ENCODE assay signal across 14 mouse cellular contexts in the genomic region with DNA sequence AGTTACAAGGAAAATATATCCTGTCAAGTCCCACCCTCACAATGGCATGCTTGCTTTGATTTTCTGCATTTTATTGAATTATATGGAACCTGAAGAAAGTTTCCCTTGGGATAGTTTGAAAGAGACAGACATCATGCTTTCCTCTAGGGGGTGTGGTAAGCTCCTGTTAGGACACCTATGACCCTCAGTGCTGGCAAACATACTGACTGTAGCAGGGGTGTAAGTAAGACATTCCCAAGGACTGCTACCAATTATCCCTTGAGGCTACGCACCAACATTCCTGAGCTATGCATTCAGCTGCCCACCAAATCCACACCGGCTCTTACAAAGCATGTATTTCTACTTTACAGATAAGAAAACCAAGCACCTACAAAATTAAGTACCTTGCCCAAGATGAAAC. TPM values are rescaled to one million over a fixed set of nuclear protein-coding genes. Genes with fewer than 3 reads are reported as not detected.
DNase-seq lines count a peak whose midpoint lies in the region; ATAC-seq and TF ChIP-seq lines count a peak whose summit lies in the region.
"Had no signal": no experiment of that assay in that cellular context is flagged by ENCODE, and none has a peak within 500 bp of the region (broad histone marks: within the 10 kb centered on the region; RNA-seq: fewer than 3 reads in every experiment).

No protein-coding gene starts in this region.

- peaks cover 8% of the 10 kb centered on the region for H3K36me3 ChIP-seq in kidney, adult 2 months (ENCODE audit: control insufficient read depth, insufficient read depth, low read length)
- peaks cover 64% of the 10 kb centered on the region for H3K36me3 ChIP-seq in kidney, embryonic 15.5 days
- peaks cover 47% of the 10 kb centered on the region; the same call in 1 of the 2 replicates for H3K36me3 ChIP-seq in lung, postnatal 0 days (ENCODE audit: insufficient read depth, low read length)
- peaks cover 39% of the 10 kb centered on the region for H3K36me3 ChIP-seq in stomach, postnatal 0 days (ENCODE audit: control insufficient read depth, insufficient read depth, low read length)

- no peaks in the 10 kb centered on the region for H3K27me3 ChIP-seq in kidney, adult 2 months (replicated peaks; ENCODE audit: control insufficient read depth, insufficient read depth, low read length)
- no peaks in the 10 kb centered on the region for H3K27me3 ChIP-seq in kidney, embryonic 15.5 days
- no peaks in the 10 kb centered on the region for H3K27me3 ChIP-seq in lung, postnatal 0 days (replicated peaks; ENCODE audit: insufficient read depth, low read length)
- no peaks in the 10 kb centered on the region for H3K27me3 ChIP-seq in stomach, postnatal 0 days (ENCODE audit: control insufficient read depth, insufficient read depth, low read length)
- H3K27me3 ChIP-seq: Patski had no signal

- no peaks in the 10 kb centered on the region for H3K9me3 ChIP-seq in kidney, embryonic 15.5 days (replicated peaks)
- no peaks in the 10 kb centered on the region for H3K9me3 ChIP-seq in lung, postnatal 0 days (ENCODE audit: low read length)
- H3K9me3 ChIP-seq in stomach, postnatal 0 days (ENCODE audit: control insufficient read depth, low read length), result no peaks in the 10 kb centered on the region
- H3K9me3 ChIP-seq: liver, embryonic 15.5 days had no signal

- WGBS in kidney, adult 2 months, result 62% methylated on average over 2 of the region's 2 CpGs
- WGBS in kidney, embryonic 15.5 days, result 72% methylated on average over 2 of the region's 2 CpGs
- 47% methylated on average over 2 of the region's 2 CpGs for WGBS in lung, postnatal 0 days
- 90% methylated on average over 2 of the region's 2 CpGs for WGBS in lung, adult 2 months
- 60% methylated on average over 2 of the region's 2 CpGs for WGBS in stomach, postnatal 0 days

- peaks cover 24% of the 10 kb centered on the region for H3K4me1 ChIP-seq in kidney, adult 2 months (ENCODE audit: control insufficient read depth, insufficient read depth, low read length)
- peaks cover 39% of the 10 kb centered on the region for H3K4me1 ChIP-seq in kidney, embryonic 15.5 days
- peaks cover 19% of the 10 kb centered on the region for H3K4me1 ChIP-seq in lung, postnatal 0 days (ENCODE audit: insufficient read depth, low read depth, low read length)
- peaks cover 19% of the 10 kb centered on the region for H3K4me1 ChIP-seq in lung, adult 2 months (ENCODE audit: control insufficient read depth, insufficient read depth, low read length)
- peaks cover 22% of the 10 kb centered on the region for H3K4me1 ChIP-seq in stomach, postnatal 0 days (replicated peaks; ENCODE audit: control insufficient read depth, insufficient read depth)

- no peak for TF ChIP-seq POLR2A in kidney, adult 2 months (IDR thresholded peaks at IDR 0.05; ENCODE audit: low read depth, low read length)
- no peak for TF ChIP-seq POLR2A in lung, adult 2 months (IDR thresholded peaks at IDR 0.05; ENCODE audit: borderline replicate concordance, extremely low read depth, low read depth, low read length)

- peak; percentile 44 for DNase-seq in kidney, adult 2 months
- DNase-seq in lung, postnatal 0 days (ENCODE audit: low spot score), result peak; percentile 42
- no peak for DNase-seq in lung, adult 2 months
- peak; percentile 40 for DNase-seq in embryo, embryonic 10.5 days (ENCODE audit: low spot score)
- no peak for DNase-seq in stomach, postnatal 0 days (ENCODE audit: low spot score)
- no peak for DNase-seq in urinary bladder, adult 18-20 months (ENCODE audit: low spot score in 2 of 2)
- DNase-seq: cerebellum, postnatal 25 days; gastrocnemius, postnatal 36 days; heart, postnatal 36 days; midbrain, embryonic 14.5 days had no signal

- H3K9ac ChIP-seq in kidney, embryonic 15.5 days, result no peak overlapping the region
- no peak overlapping the region for H3K9ac ChIP-seq in lung, postnatal 0 days (replicated peaks; ENCODE audit: low read depth)
- H3K9ac ChIP-seq in stomach, postnatal 0 days (ENCODE audit: low read length), result no peak overlapping the region
- H3K9ac ChIP-seq: liver, embryonic 15.5 days had no signal

- H3K27ac ChIP-seq in kidney, adult 2 months (ENCODE audit: insufficient read depth, low read depth, low read length), result no peak overlapping the region
- H3K27ac ChIP-seq in kidney, embryonic 15.5 days, result no peak overlapping the region
- H3K27ac ChIP-seq in lung, postnatal 0 days (ENCODE audit: low read length), result no peak overlapping the region
- H3K27ac ChIP-seq in stomach, postnatal 0 days (replicated peaks), result no peak overlapping the region
- H3K27ac ChIP-seq: liver, embryonic 15.5 days had no signal

- no peak for ATAC-seq in kidney, embryonic 15.5 days (replicated peaks; ENCODE audit: low FRiP score)
- no peak for ATAC-seq in lung, postnatal 0 days
- ATAC-seq in stomach, postnatal 0 days (ENCODE audit: low FRiP score, low TSS enrichment), result no peak
- ATAC-seq: Patski had no signal

- H3K4me3 ChIP-seq in kidney, adult 2 months (ENCODE audit: insufficient read depth, low read depth, low read length), result no peak overlapping the region
- no peak overlapping the region for H3K4me3 ChIP-seq in kidney, embryonic 15.5 days (replicated peaks)
- no peak overlapping the region for H3K4me3 ChIP-seq in lung, postnatal 0 days (ENCODE audit: low read depth, low read length)
- no peak overlapping the region for H3K4me3 ChIP-seq in lung, adult 2 months (replicated peaks; ENCODE audit: extremely low read depth, low read depth, low read length)
- H3K4me3 ChIP-seq in stomach, postnatal 0 days (ENCODE audit: low read depth, low read length), result no peak overlapping the region
- H3K4me3 ChIP-seq: liver, embryonic 15.5 days had no signal

- no peak for TF ChIP-seq EP300 in lung, postnatal 0 days (IDR thresholded peaks at IDR 0.05)
- no peak for TF ChIP-seq EP300 in stomach, postnatal 0 days (optimal IDR thresholded peaks at IDR 0.05)

- no peak overlapping the region for H3K4me2 ChIP-seq in kidney, embryonic 15.5 days
- H3K4me2 ChIP-seq in lung, postnatal 0 days (replicated peaks; ENCODE audit: low read depth, low read length), result no peak overlapping the region
- H3K4me2 ChIP-seq in stomach, postnatal 0 days (replicated peaks; ENCODE audit: low read depth), result no peak overlapping the region
- H3K4me2 ChIP-seq: heart, embryonic 11.5 days; liver, embryonic 15.5 days had no signal

- no peak for TF ChIP-seq CTCF in kidney, adult 2 months (conservative IDR thresholded peaks at IDR 0.05; ENCODE audit: insufficient read depth, insufficient read length, low read depth, low read length)
- TF ChIP-seq CTCF in lung, postnatal 0 days (IDR thresholded peaks at IDR 0.05), result peak; percentile 50
- TF ChIP-seq CTCF in lung, adult 2 months (IDR thresholded peaks at IDR 0.05; ENCODE audit: insufficient read depth, low read length), result no peak
- TF ChIP-seq CTCF in stomach, postnatal 0 days (IDR thresholded peaks at IDR 0.05; ENCODE audit: low read depth), result peak; percentile 53

RNA-seq across cellular contexts. Expression of gene Chd3, which starts 6.7 kb away (rescaled TPM):
- 168 and 175 TPM in 2 replicates for polyA plus RNA-seq in kidney, adult 2 months (2012; rRNA removed)
- polyA plus RNA-seq in kidney, embryonic 15.5 days (2015; fragmentation: Nextera tagmentation; extraction: Ambion mirVana), result 54.8 and 62.8 TPM in 2 replicates
- 29.9 and 38.4 TPM in 2 replicates for polyA plus RNA-seq in lung, postnatal 0 days (2015; fragmentation: Nextera tagmentation; extraction: Ambion mirVana)
- polyA plus RNA-seq in lung, adult 2 months (2012; rRNA removed), result 120 and 135 TPM in 2 replicates
- 18.4 and 18.9 TPM in 2 replicates for polyA plus RNA-seq in stomach, postnatal 0 days (2015; fragmentation: Nextera tagmentation; extraction: Ambion mirVana)

RNA-seq across cellular contexts. Expression of gene Rnf227, which starts 22.2 kb away (rescaled TPM):
- polyA plus RNA-seq in kidney, adult 2 months (2012; rRNA removed), result 1.5 and 2.1 TPM in 2 replicates
- 16.6 and 17.1 TPM in 2 replicates for polyA plus RNA-seq in kidney, embryonic 15.5 days (2015; fragmentation: Nextera tagmentation; extraction: Ambion mirVana)
- 5.7 and 6.6 TPM in 2 replicates for polyA plus RNA-seq in lung, postnatal 0 days (2015; fragmentation: Nextera tagmentation; extraction: Ambion mirVana)
- polyA plus RNA-seq in lung, adult 2 months (2012; rRNA removed), result 1.0 and 4.3 TPM in 2 replicates
- 46.2 and 49.4 TPM in 2 replicates for polyA plus RNA-seq in stomach, postnatal 0 days (2015; fragmentation: Nextera tagmentation; extraction: Ambion mirVana)

RNA-seq across cellular contexts. Expression of gene Naa38, which starts 32.8 kb away (rescaled TPM):
- 251 and 317 TPM in 2 replicates for polyA plus RNA-seq in kidney, adult 2 months (2012; rRNA removed)
- polyA plus RNA-seq in kidney, embryonic 15.5 days (2015; fragmentation: Nextera tagmentation; extraction: Ambion mirVana), result 153 and 155 TPM in 2 replicates
- 126 and 142 TPM in 2 replicates for polyA plus RNA-seq in lung, postnatal 0 days (2015; fragmentation: Nextera tagmentation; extraction: Ambion mirVana)
- polyA plus RNA-seq in lung, adult 2 months (2012; rRNA removed), result 129 and 141 TPM in 2 replicates
- polyA plus RNA-seq in stomach, postnatal 0 days (2015; fragmentation: Nextera tagmentation; extraction: Ambion mirVana), result 153 and 170 TPM in 2 replicates

RNA-seq across cellular contexts. Expression of gene Cyb5d1, which starts 33.0 kb away (rescaled TPM):
- polyA plus RNA-seq in kidney, adult 2 months (2012; rRNA removed), result 26.6 and 27.9 TPM in 2 replicates
- polyA plus RNA-seq in kidney, embryonic 15.5 days (2015; fragmentation: Nextera tagmentation; extraction: Ambion mirVana), result 30.2 and 30.5 TPM in 2 replicates
- polyA plus RNA-seq in lung, postnatal 0 days (2015; fragmentation: Nextera tagmentation; extraction: Ambion mirVana), result 16.3 and 16.5 TPM in 2 replicates
- polyA plus RNA-seq in lung, adult 2 months (2012; rRNA removed), result 21.9 and 24.7 TPM in 2 replicates
- polyA plus RNA-seq in stomach, postnatal 0 days (2015; fragmentation: Nextera tagmentation; extraction: Ambion mirVana), result 9.1 and 9.5 TPM in 2 replicates

RNA-seq across cellular contexts. Expression of gene Tmem88, which starts 35.6 kb away (rescaled TPM):
- 25.4 and 25.8 TPM in 2 replicates for polyA plus RNA-seq in kidney, adult 2 months (2012; rRNA removed)
- polyA plus RNA-seq in kidney, embryonic 15.5 days (2015; fragmentation: Nextera tagmentation; extraction: Ambion mirVana), result 41.9 and 44.3 TPM in 2 replicates
- 96.5 and 101 TPM in 2 replicates for polyA plus RNA-seq in lung, postnatal 0 days (2015; fragmentation: Nextera tagmentation; extraction: Ambion mirVana)
- 37.8 and 63.1 TPM in 2 replicates for polyA plus RNA-seq in lung, adult 2 months (2012; rRNA removed)
- polyA plus RNA-seq in stomach, postnatal 0 days (2015; fragmentation: Nextera tagmentation; extraction: Ambion mirVana), result 14.9 and 17.8 TPM in 2 replicates

Comparison
In these comparisons a context has a peak if more than half of its experiments do, and no peak if none do; other contexts are left out.
1. DNase-seq: peak in kidney, adult 2 months (single experiment), lung, postnatal 0 days (single experiment) and embryo, embryonic 10.5 days (single experiment); none in lung, adult 2 months (single experiment), stomach, postnatal 0 days (single experiment) and urinary bladder, adult 18-20 months (0 of 2).
2. CTCF ChIP-seq: peak in lung, postnatal 0 days (single experiment) and stomach, postnatal 0 days (single experiment); none in kidney, adult 2 months (single experiment) and lung, adult 2 months (single experiment).